Mouse (Mus musculus): ENCODE results near the gene Trio. TPM values are rescaled to one million over a fixed set of nuclear protein-coding genes. Genes with fewer than 3 reads are reported as not detected.
A peak's percentile ranks its signal among the peaks of the same experiment; 100 is the strongest.

The Trio gene
- polyA plus RNA-seq, 1 experiment from 2014 or later = 2.8 TPM

DNA sequence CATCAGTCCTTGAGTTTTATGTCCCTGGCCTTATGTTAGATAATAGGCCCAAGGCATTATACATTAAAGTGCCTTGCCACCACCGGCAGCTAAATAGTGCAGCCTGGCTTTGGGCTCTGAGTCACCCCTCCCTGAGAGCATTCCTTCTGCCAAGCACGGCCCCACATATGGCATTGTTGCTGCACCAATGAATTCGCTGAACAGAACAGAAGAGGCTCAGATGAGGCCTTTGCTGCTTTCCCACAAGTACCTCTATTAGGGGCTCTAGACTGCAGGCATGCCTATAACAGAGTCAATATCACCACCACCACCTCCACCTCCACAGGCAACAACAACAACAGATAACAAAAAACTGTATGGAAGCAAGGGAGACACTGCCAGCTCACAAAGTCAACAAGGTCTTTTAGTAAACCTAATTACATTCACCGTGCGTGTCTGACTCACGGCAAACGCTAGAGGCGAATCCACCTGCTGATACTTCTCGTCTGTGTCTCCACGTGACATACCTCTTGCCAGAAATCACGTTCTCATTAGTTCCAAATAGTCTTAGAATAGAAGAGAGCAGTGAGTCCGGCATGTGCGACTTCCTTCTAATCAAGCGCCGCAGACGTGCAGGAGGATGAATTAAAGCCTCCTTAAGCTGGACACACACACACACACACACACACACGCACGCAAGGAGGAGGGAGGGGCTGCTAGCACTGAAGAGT is 82.0 kb downstream of the Trio start:
- Histone ChIP-seq H3K36me3 (replicated peaks) (no peaks in the 10 kb centered on the region), H3K9me3 (replicated peaks) (no peaks in the 10 kb centered on the region), H3K4me1 (replicated peaks) (peaks cover under 1% of the 10 kb centered on the region; the same call in 1 of the 2 replicates), H3K4me2 (no peak overlapping the region), H3K27me3 (no peaks in the 10 kb centered on the region), H3K27ac (replicated peaks) (no peak overlapping the region), H3K9ac (no peak overlapping the region), H3K4me3 (replicated peaks) (no peak overlapping the region)
- no peak for ATAC-seq (ENCODE audit: insufficient read depth)
- 70% methylated on average over 18 of the region's 18 CpGs for WGBS (ENCODE audit: insufficient replicate concordance)

DNA sequence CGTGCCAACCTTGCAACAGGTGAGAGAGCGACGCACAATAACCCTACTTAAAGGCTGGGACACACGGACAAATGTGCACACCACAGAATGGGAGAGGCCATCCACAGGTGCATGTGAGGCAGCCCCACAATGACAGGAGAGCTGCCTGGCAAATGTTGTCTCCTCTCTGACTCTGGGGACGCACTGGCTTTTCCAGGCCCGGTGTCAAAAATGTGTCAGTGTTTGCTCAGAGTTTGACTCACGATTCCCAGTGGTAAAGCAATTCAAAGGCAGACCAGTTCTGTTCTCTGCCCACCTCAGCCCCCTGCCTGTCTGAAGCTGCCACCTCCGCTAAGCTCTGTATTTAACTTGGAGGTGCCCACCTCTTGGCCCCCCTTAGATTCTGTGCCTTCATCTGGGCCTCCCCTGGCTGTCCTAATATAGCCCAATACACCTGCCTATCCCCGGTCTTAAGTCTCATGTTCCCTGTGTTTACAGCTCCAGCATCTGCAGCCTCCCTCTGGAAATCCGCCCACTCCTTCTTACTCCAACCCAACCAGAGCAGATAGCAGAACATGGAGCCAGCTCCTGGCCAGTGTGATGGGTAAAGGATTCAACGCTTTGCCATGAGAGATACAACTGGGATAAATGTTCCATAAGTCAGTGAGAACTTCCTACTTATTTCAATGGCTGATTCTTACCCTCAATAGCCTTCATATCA is 83.3 kb downstream of the Trio start:
- H3K4me2 ChIP-seq = no peak overlapping the region
- H3K9ac ChIP-seq = no peak overlapping the region
- WGBS (ENCODE audit: insufficient replicate concordance) = 66% methylated on average over 11 of the region's 11 CpGs
- ATAC-seq (ENCODE audit: insufficient read depth) = no peak
- H3K4me3 ChIP-seq (replicated peaks) = no peak overlapping the region
- no peaks in the 10 kb centered on the region for H3K9me3 ChIP-seq (replicated peaks)
- no peak overlapping the region for H3K27ac ChIP-seq (replicated peaks)
- peaks cover 13% of the 10 kb centered on the region for H3K4me1 ChIP-seq (replicated peaks)
- no peaks in the 10 kb centered on the region for H3K36me3 ChIP-seq (replicated peaks)
- H3K27me3 ChIP-seq = no peaks in the 10 kb centered on the region

DNA sequence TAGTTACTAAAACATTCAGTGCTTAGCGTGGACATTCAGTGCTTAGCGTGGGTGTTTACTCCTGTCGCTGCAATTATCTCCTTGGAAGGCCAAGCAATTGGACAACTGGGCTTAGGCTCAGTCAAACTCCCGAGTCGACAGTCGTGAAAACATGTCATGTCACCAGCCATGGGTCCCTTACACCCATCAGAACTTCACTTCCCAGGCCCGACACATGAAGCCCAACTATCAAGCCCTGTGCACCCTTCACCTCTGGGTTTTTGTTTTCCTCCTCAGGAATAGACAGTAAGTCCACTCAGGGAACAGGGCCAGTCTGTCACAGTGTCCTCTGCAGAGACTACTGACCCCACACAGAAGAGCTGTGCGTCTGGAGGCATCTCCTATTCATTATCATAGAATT is 84.2 kb downstream of the Trio start:
- peaks cover 17% of the 10 kb centered on the region for H3K4me1 ChIP-seq (replicated peaks)
- no peaks in the 10 kb centered on the region for H3K9me3 ChIP-seq (replicated peaks)
- no peaks in the 10 kb centered on the region for H3K27me3 ChIP-seq
- 64% methylated on average over 8 of the region's 8 CpGs for WGBS (ENCODE audit: insufficient replicate concordance)
- no peak for ATAC-seq (ENCODE audit: insufficient read depth)
- no peaks in the 10 kb centered on the region for H3K36me3 ChIP-seq (replicated peaks)
- no peak overlapping the region for H3K4me3 ChIP-seq (replicated peaks)
- no peak overlapping the region for H3K27ac ChIP-seq (replicated peaks)
- no peak overlapping the region for H3K4me2 ChIP-seq
- H3K9ac ChIP-seq = no peak overlapping the region

DNA sequence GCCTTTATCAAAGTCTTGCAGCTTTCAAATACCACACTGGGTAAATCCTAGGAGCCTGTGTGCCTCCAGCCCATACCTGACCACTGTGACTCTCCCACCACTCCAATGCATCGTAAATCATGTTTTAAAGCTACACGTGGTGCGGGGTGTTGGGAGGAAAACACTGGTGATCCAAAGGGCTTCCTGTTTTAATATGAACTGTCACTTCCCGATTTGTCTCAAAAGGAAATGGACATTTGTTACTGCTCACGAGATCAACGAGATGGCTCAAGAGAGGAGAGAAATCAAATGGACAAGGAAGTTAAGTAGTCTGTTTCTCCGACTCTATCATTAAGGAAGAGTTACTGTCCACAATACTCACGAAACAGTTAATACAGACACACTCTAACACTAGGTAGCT is 84.6 kb downstream of the Trio start:
- H3K4me2 ChIP-seq = no peak overlapping the region
- no peaks in the 10 kb centered on the region for H3K9me3 ChIP-seq (replicated peaks)
- 19% methylated on average over 8 of the region's 8 CpGs for WGBS (ENCODE audit: insufficient replicate concordance)
- no peak for ATAC-seq (ENCODE audit: insufficient read depth)
- H3K9ac ChIP-seq = no peak overlapping the region
- no peaks in the 10 kb centered on the region for H3K36me3 ChIP-seq (replicated peaks)
- no peak overlapping the region for H3K27ac ChIP-seq (replicated peaks)
- peaks cover 17% of the 10 kb centered on the region for H3K4me1 ChIP-seq (replicated peaks)
- no peak overlapping the region for H3K4me3 ChIP-seq (replicated peaks)
- H3K27me3 ChIP-seq = no peaks in the 10 kb centered on the region

DNA sequence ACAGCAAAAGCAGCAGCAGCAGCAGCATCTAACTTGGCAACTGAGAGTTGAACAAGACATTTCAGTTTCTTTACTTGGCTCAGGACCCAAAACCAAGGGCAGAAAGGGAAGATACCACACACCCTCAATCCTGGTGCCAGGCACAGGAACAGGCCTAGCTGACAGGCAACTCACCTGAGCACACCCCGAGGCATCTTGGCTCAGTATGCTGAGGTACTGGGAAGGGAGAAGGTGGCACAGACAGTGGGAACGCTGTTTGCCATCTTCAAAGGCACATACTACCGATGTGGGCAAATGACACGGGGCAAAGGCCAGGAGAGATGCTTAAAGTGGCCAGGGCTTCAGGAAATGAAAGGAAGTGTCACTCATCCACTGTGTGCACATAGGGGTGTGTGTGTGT is 85.6 kb downstream of the Trio start:
- H3K9ac ChIP-seq = no peak overlapping the region
- peaks cover 17% of the 10 kb centered on the region for H3K4me1 ChIP-seq (replicated peaks)
- no peak overlapping the region for H3K4me2 ChIP-seq
- 60% methylated on average over 4 of the region's 4 CpGs for WGBS (ENCODE audit: insufficient replicate concordance)
- no peak for ATAC-seq (ENCODE audit: insufficient read depth)
- H3K27me3 ChIP-seq = no peaks in the 10 kb centered on the region
- H3K9me3 ChIP-seq (replicated peaks) = no peaks in the 10 kb centered on the region
- no peak overlapping the region for H3K4me3 ChIP-seq (replicated peaks)
- H3K27ac ChIP-seq (replicated peaks) = no peak overlapping the region
- no peaks in the 10 kb centered on the region for H3K36me3 ChIP-seq (replicated peaks)

DNA sequence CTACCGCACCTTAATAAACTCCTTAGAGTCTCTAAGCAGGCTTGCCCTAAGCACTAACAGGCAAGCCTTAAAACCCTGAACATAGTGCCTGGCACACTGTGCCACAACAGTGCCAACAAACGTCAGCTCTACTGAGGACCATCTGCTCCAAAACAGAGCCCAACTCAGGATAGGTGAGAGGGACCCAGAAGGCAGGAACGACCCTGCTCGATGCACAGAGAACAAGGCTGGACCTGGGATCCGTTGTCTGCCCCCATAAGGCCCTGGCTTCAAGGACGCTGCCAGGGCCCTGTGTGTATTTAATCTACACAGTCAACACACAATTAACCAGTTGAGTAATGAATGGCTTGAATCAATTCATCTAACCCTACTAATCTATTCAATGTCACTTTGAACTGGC is 86.8 kb downstream of the Trio start:
- H3K9me3 ChIP-seq (replicated peaks) = no peaks in the 10 kb centered on the region
- no peak overlapping the region for H3K4me2 ChIP-seq
- H3K9ac ChIP-seq = no peak overlapping the region
- H3K27me3 ChIP-seq = no peaks in the 10 kb centered on the region
- peaks cover 17% of the 10 kb centered on the region for H3K4me1 ChIP-seq (replicated peaks)
- H3K36me3 ChIP-seq (replicated peaks) = no peaks in the 10 kb centered on the region
- 61% methylated on average over 6 of the region's 6 CpGs for WGBS (ENCODE audit: insufficient replicate concordance)
- no peak overlapping the region for H3K4me3 ChIP-seq (replicated peaks)
- no peak overlapping the region for H3K27ac ChIP-seq (replicated peaks)
- no peak for ATAC-seq (ENCODE audit: insufficient read depth)

DNA sequence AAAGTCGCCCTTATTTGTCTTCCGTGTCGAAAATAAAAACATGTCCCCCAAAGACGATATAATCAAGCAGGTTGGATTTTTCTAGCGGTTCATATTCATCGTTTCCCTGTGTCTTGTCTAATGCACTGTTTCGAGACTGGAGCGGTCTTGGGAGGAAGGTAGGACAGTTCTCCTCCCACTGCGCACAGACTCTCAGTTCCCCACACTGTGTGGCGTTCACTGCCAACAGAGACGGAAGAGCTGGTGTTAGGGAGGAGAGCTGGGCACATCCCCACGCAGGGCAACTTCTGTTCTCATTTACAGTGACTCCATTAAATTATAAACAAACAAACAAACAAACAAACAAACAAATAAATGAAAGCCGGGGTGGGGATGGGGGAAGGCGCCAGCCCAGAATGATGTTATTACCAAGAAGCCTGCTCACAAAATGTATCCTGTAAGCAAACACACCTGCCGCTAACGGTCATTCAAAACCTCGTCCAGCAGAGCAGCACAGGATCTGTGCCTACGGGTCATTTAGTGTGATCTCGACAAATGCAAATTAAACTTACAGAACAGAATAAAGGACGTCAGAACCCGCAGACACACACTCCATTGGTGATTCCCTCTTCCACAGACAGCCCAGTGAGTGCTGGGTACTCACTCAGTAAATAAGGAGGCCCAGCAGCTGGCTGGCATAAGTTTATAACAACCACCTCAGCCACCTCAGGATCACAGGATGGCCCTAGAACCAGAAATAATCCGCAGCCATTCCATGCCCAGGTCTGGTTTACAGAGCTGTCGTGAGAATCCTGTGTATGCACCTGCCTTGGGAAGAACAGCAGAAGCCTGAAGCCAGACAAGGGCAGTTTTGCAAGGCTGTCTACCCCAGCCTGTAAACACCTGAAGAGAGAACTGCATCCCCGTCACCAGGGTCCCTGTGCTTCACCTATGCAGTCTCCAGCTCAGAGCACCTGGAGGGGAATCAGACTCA is 87.5 kb downstream of the Trio start:
- ATAC-seq (ENCODE audit: insufficient read depth) = no peak
- no peaks in the 10 kb centered on the region for H3K36me3 ChIP-seq (replicated peaks)
- no peaks in the 10 kb centered on the region for H3K9me3 ChIP-seq (replicated peaks)
- 34% methylated on average over 24 of the region's 24 CpGs for WGBS (ENCODE audit: insufficient replicate concordance)
- no peak overlapping the region for H3K27ac ChIP-seq (replicated peaks)
- peak overlapping the region; percentile 45 for H3K4me2 ChIP-seq
- no peaks in the 10 kb centered on the region for H3K27me3 ChIP-seq
- no peak overlapping the region for H3K9ac ChIP-seq
- no peak overlapping the region for H3K4me3 ChIP-seq (replicated peaks)
- H3K4me1 ChIP-seq (replicated peaks) = peaks cover 17% of the 10 kb centered on the region

DNA sequence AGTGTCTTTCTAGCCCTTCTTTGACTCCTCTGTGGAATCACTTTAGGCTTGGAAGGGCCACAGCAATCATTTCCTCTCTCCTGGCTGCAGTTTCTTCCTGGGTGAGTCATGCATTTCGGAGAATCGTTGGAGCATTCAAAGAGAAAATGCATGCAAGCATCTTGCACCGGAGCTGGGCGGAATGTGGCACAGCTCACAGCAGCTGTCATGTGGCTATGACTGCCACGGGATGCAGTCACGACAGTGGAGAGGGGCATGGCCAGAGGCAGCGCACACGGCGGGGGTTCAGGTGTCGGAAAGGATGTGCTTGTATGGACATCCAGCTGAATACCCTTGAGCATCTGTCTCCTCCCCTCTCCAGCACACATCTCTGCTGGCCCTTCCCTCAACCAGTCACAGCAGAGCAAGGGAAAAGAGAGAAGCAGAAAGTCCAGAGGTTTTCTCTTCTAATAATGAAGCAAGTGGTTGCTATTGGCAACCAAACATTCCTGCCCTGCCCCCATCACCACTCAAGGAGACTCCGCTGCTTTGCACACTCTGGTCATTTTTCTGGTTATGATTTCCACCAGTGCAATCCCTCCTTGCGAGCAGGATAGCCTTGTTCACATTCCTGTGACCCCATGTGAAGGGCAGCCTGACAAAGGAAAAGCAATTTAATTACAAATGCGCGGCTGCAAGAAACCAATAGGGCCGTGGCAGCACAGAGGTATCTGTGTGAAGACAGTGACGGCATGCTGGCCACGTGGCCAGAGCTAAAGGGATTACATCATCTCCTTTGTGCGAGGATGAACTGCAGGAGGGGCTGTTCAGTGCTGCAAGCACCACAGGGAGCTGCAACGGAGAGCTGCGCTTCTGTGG is 88.4 kb downstream of the Trio start:
- Histone ChIP-seq H3K27ac (replicated peaks) (no peak overlapping the region), H3K36me3 (replicated peaks) (no peaks in the 10 kb centered on the region), H3K27me3 (no peaks in the 10 kb centered on the region), H3K4me3 (replicated peaks) (no peak overlapping the region), H3K4me2 (peak overlapping the region; percentile 45), H3K4me1 (replicated peaks) (peaks cover 17% of the 10 kb centered on the region), H3K9ac (no peak overlapping the region), H3K9me3 (replicated peaks) (no peaks in the 10 kb centered on the region)
- 43% methylated on average over 20 of the region's 20 CpGs for WGBS (ENCODE audit: insufficient replicate concordance)
- ATAC-seq (ENCODE audit: insufficient read depth) = peak; percentile 67; the same call in 1 of the 2 replicates

DNA sequence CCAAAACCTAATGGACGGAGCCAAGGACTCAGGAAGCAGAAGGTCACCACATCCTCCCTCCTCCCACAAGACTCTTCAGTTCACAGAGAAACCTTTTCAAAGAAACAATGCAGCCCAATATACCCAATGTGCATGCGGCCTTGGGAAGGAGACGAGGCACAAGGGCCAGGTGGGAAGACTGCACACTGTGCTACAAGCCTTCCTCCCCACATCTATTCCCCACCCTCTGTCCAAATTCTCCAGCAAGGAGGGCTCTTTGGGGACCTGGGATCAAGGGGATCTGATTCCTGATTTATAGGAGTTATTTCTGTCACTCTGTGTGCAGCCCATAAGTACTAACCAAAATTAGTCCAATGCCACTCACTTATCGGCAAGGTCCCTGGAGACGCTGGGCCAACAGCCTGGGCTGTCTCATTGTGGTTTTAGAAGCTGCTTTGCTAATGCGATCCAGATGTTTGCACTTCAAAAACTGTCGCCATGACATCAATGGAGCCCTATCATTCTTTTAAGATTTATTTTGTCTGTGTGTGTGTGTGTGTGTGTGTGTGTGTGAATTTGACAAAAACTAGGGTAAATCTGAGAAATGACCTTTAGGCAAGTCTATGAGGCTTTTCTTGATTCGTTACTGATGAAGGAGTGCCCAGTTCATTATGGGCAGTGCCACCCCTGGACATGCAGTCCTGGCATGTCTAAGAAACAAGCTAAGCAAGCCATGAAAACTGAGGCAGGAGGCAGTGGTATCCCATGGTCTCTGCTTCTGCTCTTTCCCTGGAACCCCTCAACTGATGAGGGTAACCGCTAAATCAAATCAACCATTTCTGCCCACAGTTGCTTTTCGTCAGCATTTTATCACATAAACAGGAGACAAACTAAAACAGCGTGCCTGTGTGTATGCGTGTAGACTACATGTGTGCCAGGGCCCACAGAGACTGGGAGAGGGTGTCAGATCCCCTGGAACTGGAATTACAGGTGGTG is 89.6 kb downstream of the Trio start:
- Histone ChIP-seq H3K4me3 (replicated peaks) (no peak overlapping the region), H3K27ac (replicated peaks) (no peak overlapping the region), H3K9ac (no peak overlapping the region), H3K9me3 (replicated peaks) (no peaks in the 10 kb centered on the region), H3K4me1 (replicated peaks) (peaks cover 17% of the 10 kb centered on the region), H3K4me2 (no peak overlapping the region), H3K36me3 (replicated peaks) (no peaks in the 10 kb centered on the region), H3K27me3 (no peaks in the 10 kb centered on the region)
- no peak for ATAC-seq (ENCODE audit: insufficient read depth)
- 61% methylated on average over 12 of the region's 12 CpGs for WGBS (ENCODE audit: insufficient replicate concordance)

DNA sequence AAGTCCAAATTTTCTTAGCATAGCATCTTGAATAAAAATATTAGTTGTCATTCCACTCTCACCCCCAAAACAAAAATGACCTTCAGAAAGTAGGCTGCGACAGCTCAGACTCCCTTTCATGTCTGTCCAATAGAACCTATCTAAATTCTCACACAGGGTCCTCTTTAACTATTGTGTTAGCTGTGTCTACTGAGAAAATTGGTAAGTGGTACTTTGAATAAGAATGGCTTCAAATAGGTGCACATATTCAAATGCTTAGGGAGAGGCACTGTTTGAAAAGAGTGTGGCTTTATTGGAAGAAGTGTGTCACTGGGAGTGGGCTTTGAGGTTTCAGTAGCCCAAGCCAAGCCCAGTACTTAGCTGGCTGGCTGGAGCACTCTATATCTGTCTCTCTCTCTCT is 92.4 kb downstream of the Trio start:
- Histone ChIP-seq H3K36me3 (replicated peaks) (no peaks in the 10 kb centered on the region), H3K27ac (replicated peaks) (no peak overlapping the region), H3K4me1 (replicated peaks) (peaks cover 13% of the 10 kb centered on the region), H3K4me2 (no peak overlapping the region), H3K4me3 (replicated peaks) (no peak overlapping the region), H3K9me3 (replicated peaks) (no peaks in the 10 kb centered on the region), H3K9ac (no peak overlapping the region), H3K27me3 (no peaks in the 10 kb centered on the region)
- no peak for ATAC-seq (ENCODE audit: insufficient read depth)
- WGBS (ENCODE audit: insufficient replicate concordance) = 70% methylated on average over 1 of the region's 1 CpGs

All from liver, embryonic 15.5 days (tissue).